Mouse (Mus musculus): ENCODE data around the gene Hspa1l.
"Not testable (repeated sequence)": the region's sequence is repeated elsewhere in the genome, so short reads cannot be mapped to it uniquely, and the experiment has no call there.

- not testable (repeated sequence) for TF ChIP-seq CTCF (IDR thresholded peaks at IDR 0.05; ENCODE audit: insufficient read depth, low read depth, low read length)
- TF ChIP-seq POLR2A (IDR thresholded peaks at IDR 0.05; ENCODE audit: insufficient read depth, low read depth, low read length): peak; percentile 47
Measured at GRCm38 (mm10) chr17:34959130-34959778, 13.2 kb upstream of the Hspa1l start, which contains the start of gene Hspa1b.
